Mouse (Mus musculus) bone marrow, adult 2 months (tissue): Measurements from ENCODE around the gene Klhl20. TPM values are rescaled to one million over a fixed set of nuclear protein-coding genes. Genes with fewer than 3 reads are reported as not detected.
A peak's percentile ranks its signal among the peaks of the same experiment; 100 is the strongest.

ENCODE experiments used
- H3K27ac ChIP-seq: fragments of 200-500 bp; 2 replicates; pipeline ENCODE4 v1.5.1; 2012; ENCODE audit warnings: low read depth, mild to moderate bottlenecking, control low read depth, inconsistent platforms, low read length; ENCODE audit not compliant: control insufficient read depth, poor library complexity, insufficient read depth
- H3K4me1 ChIP-seq: fragments of 200-500 bp; 2 replicates; pipeline ENCODE4 v1.6.1; 2011; ENCODE audit warnings: low read length; ENCODE audit not compliant: control insufficient read depth, insufficient read depth
- H3K4me3 ChIP-seq: fragments of 200-500 bp; replicated peaks from 2 replicates; pipeline ENCODE3; 2011; ENCODE audit warnings: mild to moderate bottlenecking, low read depth, low read length, control low read depth; ENCODE audit not compliant: control insufficient read depth
- CTCF ChIP-seq: fragments of 200-500 bp; IDR thresholded peaks from 2 replicates; pipeline ENCODE4 v1.5.1; 2011; ENCODE audit warnings: low read length, control low read depth; ENCODE audit not compliant: control insufficient read depth, insufficient read depth
- POLR2A ChIP-seq: fragments of 200-500 bp; IDR thresholded peaks from 2 replicates; pipeline ENCODE4 v1.6.1; 2011; ENCODE audit warnings: low read depth, mild to moderate bottlenecking, control low read depth, low read length, borderline replicate concordance; ENCODE audit not compliant: control insufficient read depth
- WGBS: fragments of 180-500 bp; shearing (Covaris S2); methylation state at CpG from one replicate; pipeline ENCODE4 v1.1.7; 2018; 5-methylcytosine and 5-hydroxymethylcytosine counted together
- polyA plus RNA-seq: library from polyadenylated mRNA; stranded (reverse); fragments of >200 nt; gene quantifications from 2 replicates; pipeline ENCODE4 v1.2.4, GENCODE M21; 2011; ENCODE audit warnings: low replicate concordance; ENCODE audit not compliant: missing spikeins, insufficient read depth, insufficient read length

The Klhl20 gene
- polyA plus RNA-seq, 1 experiment, result 8.9 TPM

DNA sequence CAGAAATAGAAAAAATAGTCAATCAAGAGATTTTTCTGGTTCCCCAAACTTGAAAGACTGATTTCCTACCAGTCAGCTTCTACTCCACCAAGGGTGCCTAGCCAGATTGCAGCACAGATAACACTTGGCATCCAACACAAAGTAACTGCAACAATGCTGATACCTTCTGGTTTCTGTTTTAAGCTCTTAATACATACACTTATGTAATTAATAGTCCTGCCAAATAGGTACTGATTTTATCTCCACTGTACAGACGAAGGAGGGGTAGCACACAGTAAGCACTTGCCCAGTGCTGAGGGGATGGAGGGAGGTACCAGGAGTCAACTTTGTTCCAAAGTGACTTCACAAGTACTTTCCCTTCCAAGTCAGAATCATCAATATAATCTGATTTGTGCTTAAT is 27.5 kb downstream of the Klhl20 start:
- TF ChIP-seq POLR2A (no peak), CTCF (no peak)
- Histone ChIP-seq H3K27ac (no peak overlapping the region), H3K4me1 (no peaks in the 10 kb centered on the region), H3K4me3 (no peak overlapping the region)
- WGBS, result 46% methylated on average over 1 of the region's 1 CpGs

DNA sequence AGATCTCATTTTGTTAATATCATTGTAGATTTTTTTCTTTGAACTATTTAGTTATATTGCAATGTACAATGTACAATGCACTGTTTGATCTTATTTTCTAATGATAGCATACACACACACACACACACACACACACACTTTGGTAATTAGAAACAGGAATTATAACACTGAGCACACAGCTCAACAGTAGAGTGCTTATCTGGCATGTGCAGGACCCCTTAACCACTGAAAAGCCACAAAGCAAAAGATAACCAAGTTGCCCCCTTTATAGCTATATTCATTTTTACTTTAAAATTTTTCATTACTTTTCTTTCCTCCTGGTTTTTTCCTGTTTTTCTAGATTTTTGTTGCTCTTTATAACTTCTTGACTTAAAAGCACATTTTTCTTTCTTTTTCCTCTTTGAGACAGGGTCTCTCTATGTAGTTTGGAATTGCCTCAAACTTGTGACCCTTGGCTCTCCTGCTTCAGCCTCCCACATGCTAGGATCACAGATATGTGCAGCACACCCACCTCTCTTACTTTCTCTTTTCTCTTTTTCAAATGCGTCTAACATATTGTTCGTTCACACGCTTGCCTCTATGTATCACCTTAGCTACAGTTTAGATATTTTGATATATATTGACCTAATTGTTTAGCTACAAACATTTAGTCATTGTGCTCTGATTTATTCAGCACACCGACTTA is 31.4 kb downstream of the Klhl20 start:
- no peak for TF ChIP-seq POLR2A
- no peak for TF ChIP-seq CTCF
- 69% methylated on average over 4 of the region's 4 CpGs for WGBS
- no peak overlapping the region for H3K27ac ChIP-seq
- no peaks in the 10 kb centered on the region for H3K4me1 ChIP-seq
- H3K4me3 ChIP-seq, result no peak overlapping the region

DNA sequence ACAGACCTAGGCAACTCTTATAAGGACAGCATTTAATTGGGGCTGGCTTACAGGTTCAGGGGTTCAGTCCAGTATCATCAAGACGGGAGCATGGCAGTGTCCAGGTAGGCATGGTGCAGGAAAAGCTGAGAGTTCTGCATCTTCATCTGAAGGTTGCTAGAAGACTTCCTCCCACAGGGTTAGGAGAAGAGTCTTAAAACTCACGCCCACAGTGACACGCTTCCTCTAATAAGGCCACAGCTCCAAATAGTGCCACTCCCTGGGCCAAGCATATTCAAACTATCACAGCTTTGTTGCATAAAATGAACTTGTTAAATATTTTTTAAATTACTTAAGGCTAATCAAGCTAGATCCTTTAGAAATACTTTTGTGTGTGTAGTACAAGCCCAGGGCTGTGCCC is 54.1 kb downstream of the Klhl20 start:
- 57% methylated on average over 3 of the region's 3 CpGs for WGBS

DNA sequence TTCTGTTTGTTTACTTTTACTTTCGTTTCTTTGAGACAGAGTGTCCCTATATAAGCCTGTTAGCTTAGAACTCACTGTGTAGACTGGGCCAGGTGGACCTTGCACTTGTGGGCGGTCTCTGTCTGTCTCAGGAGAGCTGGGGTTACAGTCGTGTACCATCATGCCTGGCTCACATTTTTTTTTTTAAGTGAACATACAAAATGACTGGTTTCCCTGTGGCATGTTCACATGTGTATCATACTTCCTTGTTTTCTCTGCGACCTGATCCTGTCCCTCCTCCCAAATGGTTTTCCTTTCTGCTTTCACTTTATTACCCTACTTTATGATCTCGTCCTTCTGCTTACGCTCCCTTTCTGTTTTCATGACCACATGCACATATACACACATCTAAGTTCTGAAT is 55.1 kb downstream of the Klhl20 start:
- H3K4me3 ChIP-seq, result peak overlapping the region; percentile 56
- 21% methylated on average over 6 of the region's 6 CpGs for WGBS
- TF ChIP-seq CTCF (no peak), POLR2A (no peak)
- H3K27ac ChIP-seq, result no peak overlapping the region
- no peaks in the 10 kb centered on the region; the same call in none of the 2 replicates for H3K4me1 ChIP-seq

More for the DNA sequence above, 54.1 kb downstream of the Klhl20 start:
- H3K27ac ChIP-seq, result no peak overlapping the region
- TF ChIP-seq POLR2A, result no peak
- no peak for TF ChIP-seq CTCF
- H3K4me1 ChIP-seq, result no peaks in the 10 kb centered on the region; the same call in none of the 2 replicates
- no peak overlapping the region for H3K4me3 ChIP-seq

DNA sequence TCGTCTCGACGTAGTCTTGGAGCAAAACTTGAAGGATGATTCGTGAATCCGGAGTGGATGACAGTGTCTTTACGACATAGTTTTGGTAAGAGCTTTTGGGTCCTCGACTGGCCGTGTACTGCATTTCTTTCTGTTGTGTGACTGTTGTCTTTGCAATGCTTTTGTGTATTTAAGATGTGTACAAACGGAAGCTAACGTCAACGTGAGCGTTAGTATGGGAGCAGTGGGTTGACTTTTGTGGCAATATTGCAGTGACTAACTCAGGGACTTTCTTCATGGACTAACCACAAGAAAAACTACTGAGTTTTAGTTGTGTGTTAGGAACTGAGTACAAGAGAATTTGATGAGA is 60.1 kb downstream of the Klhl20 start:
- H3K4me1 ChIP-seq, result peaks cover 1% of the 10 kb centered on the region
- WGBS, result under 1% methylated on average over 12 of the region's 12 CpGs

DNA sequence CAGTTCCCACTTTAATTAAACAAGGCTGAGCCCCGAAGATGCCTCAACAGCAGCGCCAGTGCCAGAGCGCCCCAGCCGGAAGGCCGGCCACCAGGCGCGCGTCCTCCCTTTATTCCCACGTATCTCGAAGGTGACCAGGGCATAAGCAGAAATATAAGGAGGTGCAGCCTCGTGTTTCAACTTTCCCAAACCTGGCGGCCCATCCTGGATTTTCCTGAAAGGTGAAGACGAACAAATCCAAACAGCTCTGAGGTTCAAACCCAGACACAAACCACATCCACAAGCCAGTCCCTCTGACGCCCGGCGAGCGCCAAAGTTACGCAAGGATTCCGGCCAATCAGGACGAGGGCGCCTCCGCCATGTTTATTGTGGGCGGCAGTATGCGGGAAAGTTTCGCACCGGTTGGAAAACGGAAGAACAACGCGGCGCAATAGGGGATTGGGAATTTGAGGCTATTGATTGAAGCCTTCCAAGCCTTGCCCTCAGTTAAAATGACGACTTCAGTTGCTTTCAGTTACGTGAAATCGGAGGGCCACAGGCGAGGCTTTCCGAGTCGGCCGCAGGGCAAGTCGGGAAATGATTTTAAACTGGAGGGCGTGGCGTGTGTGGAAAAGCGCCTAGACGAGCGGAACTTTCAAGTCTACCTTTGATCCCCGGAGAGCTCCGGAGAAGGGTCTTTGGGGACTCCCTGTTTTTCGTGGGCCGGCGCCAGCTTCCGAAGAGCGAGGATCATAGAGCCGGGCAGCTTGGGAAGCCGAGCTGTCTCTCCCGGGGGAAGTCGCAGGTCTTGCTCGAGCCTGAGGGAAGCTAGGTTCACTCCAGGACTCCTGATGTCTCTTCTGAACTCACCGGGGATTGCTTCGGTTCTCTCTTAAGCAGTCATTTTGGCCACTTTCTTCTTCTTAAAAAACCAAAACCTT is 60.7 kb downstream of the Klhl20 start, which contains the start of the genes Dars2 and Cenpl:
Gene Dars2 (minus strand): TSS at position 307 of the 920 bp plus-strand sequence.
Gene Cenpl (plus strand): TSS at position 362 of the 920 bp plus-strand sequence.
- WGBS, result under 1% methylated on average over 57 of the region's 57 CpGs
- Histone ChIP-seq H3K4me1 (peaks cover 1% of the 10 kb centered on the region), H3K4me3 (peak within 1 kb of the TSS; percentile 78), H3K27ac (peak within 1 kb of the TSS; percentile 57)
- TF ChIP-seq CTCF (peak; percentile 26; the same call in 1 of the 2 replicates), POLR2A (peak; percentile 66; the same call in 1 of the 2 replicates)

More for the DNA sequence above, 60.1 kb downstream of the Klhl20 start:
- Histone ChIP-seq H3K27ac (peak overlapping the region; percentile 57; the same call in 1 of the 2 replicates), H3K4me3 (peak overlapping the region; percentile 78)
- no peak for TF ChIP-seq POLR2A

DNA sequence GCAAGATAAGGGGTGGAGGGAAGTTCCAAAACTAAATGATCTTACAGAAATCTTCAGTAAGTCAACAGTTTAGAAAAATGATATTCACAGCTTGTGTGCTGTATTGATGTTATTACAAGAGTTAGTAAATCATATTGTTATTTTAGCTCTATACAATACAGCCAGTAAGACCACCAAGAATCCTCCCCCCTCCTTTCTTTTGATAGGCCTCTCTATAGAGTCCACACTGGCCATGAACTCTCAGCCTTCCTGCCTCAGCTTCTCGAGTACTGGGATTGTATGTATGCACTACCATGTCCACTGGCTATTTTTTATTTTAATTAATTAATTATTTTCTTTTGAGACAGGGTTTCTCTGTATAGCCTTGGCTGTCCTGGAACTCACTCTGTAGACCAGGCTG is 68.0 kb downstream of the Klhl20 start:
- Histone ChIP-seq H3K27ac (no peak overlapping the region), H3K4me3 (no peak overlapping the region), H3K4me1 (no peaks in the 10 kb centered on the region)
- TF ChIP-seq POLR2A (no peak), CTCF (no peak)
- WGBS, result 83% methylated on average over 1 of the region's 1 CpGs

DNA sequence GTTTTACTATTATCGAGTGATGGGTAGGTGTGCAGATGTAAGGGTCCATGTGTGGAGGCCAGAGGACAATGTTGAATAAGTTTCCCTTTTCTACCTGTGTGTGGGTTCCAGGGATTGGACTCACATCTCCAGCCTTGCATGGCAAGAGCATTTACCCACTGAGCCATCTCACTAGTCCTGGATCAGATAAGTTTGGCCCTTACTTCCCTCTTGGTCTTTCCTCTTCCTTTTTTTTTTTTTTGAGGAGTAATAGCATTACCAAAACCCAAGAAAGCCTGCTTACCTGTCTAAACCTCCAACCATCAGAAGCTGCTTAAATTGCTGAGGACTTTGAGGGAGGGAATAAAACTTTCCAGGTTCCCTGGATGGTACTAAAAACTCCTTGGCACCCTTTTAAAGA is 74.1 kb downstream of the Klhl20 start:
- TF ChIP-seq POLR2A (no peak), CTCF (no peak)
- Histone ChIP-seq H3K4me3 (no peak overlapping the region), H3K4me1 (no peaks in the 10 kb centered on the region), H3K27ac (no peak overlapping the region)
- 92% methylated on average over 1 of the region's 1 CpGs for WGBS
